Mouse (Mus musculus): Measurements from ENCODE around the gene Tmem28.

Gene Tmem28

DNA sequence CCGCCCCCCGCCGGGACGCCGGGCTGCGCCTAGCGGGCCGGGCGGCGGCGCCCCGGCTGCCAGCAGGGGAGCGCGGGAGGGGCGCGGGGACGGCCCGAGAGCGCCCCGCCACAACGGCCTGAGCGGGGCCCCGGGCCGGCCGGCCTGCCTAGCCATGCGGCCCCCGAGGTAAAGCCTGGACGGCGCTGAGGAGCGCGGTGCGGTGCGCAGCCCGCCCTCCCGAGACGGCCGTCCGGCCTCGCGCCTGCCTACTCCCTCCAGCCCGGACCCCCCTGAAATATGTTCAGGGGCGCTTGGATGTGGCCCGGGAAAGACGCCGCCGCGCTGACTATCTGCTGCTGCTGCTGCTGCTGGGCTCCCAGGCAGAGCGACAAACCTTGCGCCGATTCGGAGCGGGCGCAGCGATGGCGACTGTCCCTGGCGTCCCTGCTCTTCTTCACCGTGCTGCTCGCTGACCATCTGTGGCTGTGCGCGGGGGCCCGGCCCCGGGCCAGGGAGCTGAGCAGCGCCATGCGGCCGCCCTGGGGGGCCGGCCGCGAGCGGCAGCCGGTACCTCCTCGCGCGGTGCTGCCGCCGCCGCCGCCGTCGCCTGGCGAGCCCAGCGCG, at the start of gene Tmem28:
Gene Tmem28, plus strand, starts transcription at position 232 of the 606 bp plus-strand sequence.
- DNase-seq (ENCODE audit: low spot score in 2 of 2): no peak

DNA sequence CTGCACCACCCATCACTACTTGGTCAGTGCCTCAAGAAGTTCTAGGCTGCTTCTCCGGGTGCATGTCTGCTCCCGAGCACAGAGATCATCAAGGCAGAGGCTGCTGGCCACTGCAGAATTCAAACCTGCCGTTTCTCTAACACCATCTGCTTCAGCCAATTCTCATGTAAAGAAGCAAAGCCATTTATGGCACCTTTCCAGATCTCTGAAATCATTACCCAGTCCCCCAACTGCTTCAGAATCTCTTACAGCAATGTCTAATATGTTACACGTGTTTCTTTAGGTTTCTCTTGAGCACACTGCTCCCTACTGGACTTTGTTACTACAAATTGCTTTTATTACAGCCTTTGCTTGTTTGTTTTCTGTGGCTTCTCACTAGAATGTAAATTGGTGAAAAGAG, 40.5 kb upstream of the Tmem28 start:
- no peak for DNase-seq (ENCODE audit: low spot score in 2 of 2)

DNA sequence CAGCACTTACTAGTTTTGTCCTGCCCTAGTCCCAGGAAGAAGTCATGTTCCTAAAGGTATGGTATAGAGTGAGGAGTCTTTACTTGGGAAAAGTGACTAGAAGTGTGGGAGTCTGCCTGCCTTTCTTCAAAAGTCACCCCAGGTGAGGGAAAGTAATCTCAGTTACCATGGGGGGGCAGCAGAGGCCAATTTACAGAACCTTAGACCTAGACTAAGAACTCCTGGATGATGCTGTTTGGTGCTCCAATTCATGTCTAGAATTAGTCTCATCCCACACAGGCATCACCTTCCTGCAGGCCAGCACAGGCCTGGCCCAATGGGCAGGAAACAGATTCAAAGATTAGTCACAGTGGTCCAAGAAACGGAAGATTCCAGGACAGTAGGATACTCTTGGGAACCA, 12.4 kb upstream of the Tmem28 start:
- peak in 1 of 2 experiments; percentile 14 for DNase-seq (ENCODE audit: low spot score in 2 of 2)

GRCm38 (mm10) chrX:99819395-99819935, 1.4 kb upstream of the Tmem28 start:
- peak in 1 of 2 experiments; percentile 30 for DNase-seq (ENCODE audit: low spot score in 2 of 2)

- DNase-seq (ENCODE audit: low spot score in 2 of 2): no peak
These were observed 658 bp upstream of the Tmem28 start for GRCm38 (mm10) chrX:99819936-99820789.

- no peak for DNase-seq (ENCODE audit: low spot score in 2 of 2)
These were observed 21.3 kb downstream of the Tmem28 start for GRCm38 (mm10) chrX:99842090-99842489.

- DNase-seq (ENCODE audit: low spot score in 2 of 2): peak; percentile 10 to 60
These were observed 32.5 kb downstream of the Tmem28 start for GRCm38 (mm10) chrX:99853261-99853741.

DNA sequence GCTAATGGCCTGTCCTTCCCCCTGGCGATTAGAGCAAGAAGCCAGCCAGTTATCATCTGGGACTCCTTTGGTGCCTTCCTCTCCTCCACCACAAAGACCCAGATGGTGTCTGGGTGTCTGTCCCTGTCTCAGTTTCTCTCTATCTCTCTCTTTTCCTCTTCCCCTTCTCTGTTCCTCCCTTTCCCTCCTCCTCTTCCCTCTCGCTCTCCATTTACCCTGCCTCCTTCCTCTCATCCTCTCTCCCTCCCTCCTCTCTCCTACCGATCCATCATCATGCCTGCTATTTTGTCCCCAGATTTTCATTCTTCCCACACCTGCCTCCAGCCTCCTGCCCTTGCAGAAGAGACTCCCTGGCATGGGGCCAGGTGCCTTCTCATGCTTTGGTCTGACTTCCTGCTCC, 33.0 kb downstream of the Tmem28 start:
- DNase-seq (ENCODE audit: low spot score in 2 of 2): no peak

DNA sequence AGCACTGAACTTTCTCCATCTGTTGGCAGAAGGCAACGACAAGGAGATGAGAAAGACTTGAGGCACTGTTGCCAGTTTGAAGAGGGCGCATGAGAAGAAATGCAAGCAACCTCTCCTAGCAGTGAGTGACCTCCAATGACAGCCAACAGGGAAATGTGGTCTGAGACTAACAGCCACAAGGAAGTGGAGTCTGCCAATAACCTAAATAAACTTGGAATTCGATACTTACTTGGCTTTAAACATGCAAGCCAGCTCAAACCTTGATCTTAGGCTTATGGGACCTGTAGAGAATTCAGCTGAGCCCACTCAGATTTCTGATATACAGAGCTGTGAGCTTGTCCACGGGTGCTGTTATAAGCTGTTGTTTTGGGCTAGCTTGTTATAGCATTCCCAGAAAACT, 51.4 kb downstream of the Tmem28 start:
- no peak for DNase-seq (ENCODE audit: low spot score in 2 of 2)

GRCm38 (mm10) chrX:99872632-99873201, 51.9 kb downstream of the Tmem28 start:
- no peak for DNase-seq (ENCODE audit: low spot score in 2 of 2)

DNA sequence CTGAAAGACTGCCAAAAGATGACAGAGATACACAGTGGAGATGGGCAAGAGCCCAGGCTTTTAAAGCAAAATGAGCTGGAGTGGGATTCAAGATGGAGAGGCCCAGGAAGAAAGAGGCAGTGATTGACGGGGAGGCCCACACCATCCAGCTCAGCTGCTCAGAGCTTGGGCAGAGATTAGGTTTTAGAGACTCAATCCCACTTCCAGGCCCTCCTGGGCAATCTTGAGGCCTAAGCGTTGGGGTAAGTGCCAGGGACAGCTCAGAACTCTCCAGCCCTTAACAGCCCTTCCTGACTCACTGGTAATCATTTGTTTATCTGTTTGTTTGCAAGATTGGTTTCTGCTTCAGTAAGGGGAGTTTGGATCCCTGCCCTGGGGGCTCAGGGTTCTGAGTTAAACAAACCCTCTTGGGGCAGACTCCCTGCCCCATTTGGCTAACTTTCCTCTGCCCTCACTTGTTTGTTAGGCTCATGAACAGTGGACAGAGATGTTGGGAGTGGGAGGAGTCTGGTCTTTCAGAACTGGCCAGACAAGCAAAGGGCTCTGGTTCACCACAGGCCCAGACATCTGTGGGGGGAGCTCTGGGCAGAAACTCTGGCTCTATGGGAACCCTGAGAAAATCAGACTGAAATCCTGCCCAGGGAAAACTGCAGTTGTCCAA, 52.6 kb downstream of the Tmem28 start:
- DNase-seq (ENCODE audit: low spot score in 2 of 2): no peak

GRCm38 (mm10) chrX:99873920-99874296, 53.1 kb downstream of the Tmem28 start:
- no peak for DNase-seq (ENCODE audit: low spot score in 2 of 2)

- no peak for DNase-seq (ENCODE audit: low spot score in 2 of 2)
These were observed 56.0 kb downstream of the Tmem28 start for GRCm38 (mm10) chrX:99876781-99877180.

GRCm38 (mm10) chrX:99883396-99883795, 62.6 kb downstream of the Tmem28 start:
- no peak for DNase-seq (ENCODE audit: low spot score in 2 of 2)

Data from spleen, postnatal 10 days (tissue).